Mouse (Mus musculus): ENCODE results near the gene Setdb2.

GRCm38 (mm10) chr14:59395281-59395680 is 45.4 kb downstream of the Setdb2 start, which contains the start of gene Phf11c:
- TF ChIP-seq MYOD1 (IDR thresholded peaks at IDR 0.05; ENCODE audit: control insufficient read depth, insufficient read length, low read depth) (no peak), MAX (IDR thresholded peaks at IDR 0.05) (no peak), CTCF (IDR thresholded peaks at IDR 0.05; ENCODE audit: control insufficient read depth, insufficient read depth, insufficient read length) (no peak), MYOG (IDR thresholded peaks at IDR 0.05; ENCODE audit: control insufficient read depth, extremely low read depth, insufficient read length) (no peak), FOSL1 (IDR thresholded peaks at IDR 0.05; ENCODE audit: insufficient read depth, low read length, poor library complexity, severe bottlenecking) (no peak), USF1 (IDR thresholded peaks at IDR 0.05; ENCODE audit: low read depth) (no peak)

All from C2C12 (cell line).